Mouse (Mus musculus) cerebellum, postnatal 36 days (tissue): ENCODE results near the gene Olfr68.
"Not testable (repeated sequence)": the region's sequence is repeated elsewhere in the genome, so short reads cannot be mapped to it uniquely, and the experiment has no call there.

ENCODE experiments used
- DNase-seq, 2 experiments: peaks; one replicate each; pipeline ENCODE4 v3.0.0; 2021 to 2022; ENCODE audit warnings: mixed read lengths in 2 of 2

Gene Olfr68

GRCm38 (mm10) chr7:103779598-103779997 is at the start of gene Olfr68:
Gene Olfr68, minus strand, starts transcription at chr7:103779698.
- no peak for DNase-seq

GRCm38 (mm10) chr7:103827808-103828207 is 48.3 kb upstream of the Olfr68 start, which contains the start of gene Hbb-bs:
Gene Hbb-bs, minus strand, starts transcription at chr7:103828096.
- DNase-seq = no peak

GRCm38 (mm10) chr7:103827139-103827538 is 47.6 kb upstream of the Olfr68 start:
- not testable (repeated sequence) for DNase-seq

- no peak for DNase-seq
These were observed 46.9 kb upstream of the Olfr68 start for GRCm38 (mm10) chr7:103826255-103826887.

GRCm38 (mm10) chr7:103825536-103826254 is 46.2 kb upstream of the Olfr68 start:
- DNase-seq = no peak

- no peak for DNase-seq
These were observed 45.1 kb upstream of the Olfr68 start for GRCm38 (mm10) chr7:103824597-103824996.

- DNase-seq = not testable (repeated sequence)
These were observed 35.6 kb upstream of the Olfr68 start for GRCm38 (mm10) chr7:103815085-103815484.

- no peak for DNase-seq
These were observed 34.3 kb upstream of the Olfr68 start, which contains the start of gene Hbb-bt for GRCm38 (mm10) chr7:103813766-103814165. Gene Hbb-bt, minus strand, starts transcription at chr7:103813996.

- not testable (repeated sequence) for DNase-seq
These were observed 33.7 kb upstream of the Olfr68 start for GRCm38 (mm10) chr7:103813152-103813551.

- DNase-seq = no peak
These were observed 32.7 kb upstream of the Olfr68 start for GRCm38 (mm10) chr7:103812174-103812573.

GRCm38 (mm10) chr7:103811223-103811845 is 31.8 kb upstream of the Olfr68 start:
- DNase-seq = no peak

- DNase-seq = no peak
These were observed 31.2 kb upstream of the Olfr68 start for GRCm38 (mm10) chr7:103810746-103811145.

GRCm38 (mm10) chr7:103810296-103810695 is 30.8 kb upstream of the Olfr68 start:
- no peak for DNase-seq

- no peak for DNase-seq
These were observed 30.3 kb upstream of the Olfr68 start for GRCm38 (mm10) chr7:103809801-103810155.

GRCm38 (mm10) chr7:103808971-103809800 is 29.7 kb upstream of the Olfr68 start:
- no peak for DNase-seq

GRCm38 (mm10) chr7:103808120-103808519 is 28.6 kb upstream of the Olfr68 start:
- not testable (repeated sequence) for DNase-seq

GRCm38 (mm10) chr7:103806856-103807255 is 27.4 kb upstream of the Olfr68 start:
- DNase-seq = no peak

GRCm38 (mm10) chr7:103792669-103793388 is 13.3 kb upstream of the Olfr68 start:
- no peak for DNase-seq

- no peak for DNase-seq
These were observed 12.2 kb upstream of the Olfr68 start, which contains the start of gene Olfr67 for GRCm38 (mm10) chr7:103791721-103792120. Gene Olfr67, minus strand, starts transcription at chr7:103791821.

- not testable (repeated sequence) for DNase-seq
These were observed 1.8 kb downstream of the Olfr68 start for GRCm38 (mm10) chr7:103777652-103778051.

- DNase-seq = no peak
These were observed 8.0 kb downstream of the Olfr68 start, which contains the start of gene Olfr69 for GRCm38 (mm10) chr7:103771494-103771893. Gene Olfr69, minus strand, starts transcription at chr7:103771594.

GRCm38 (mm10) chr7:103767687-103768086 is 11.8 kb downstream of the Olfr68 start:
- not testable (repeated sequence) for DNase-seq
